Mouse (Mus musculus) heart, postnatal 4 days (tissue): ENCODE measurements at regions not wholly inside any gene's neighbourhood (a gene's known extent, or its start where the extent isn't known, plus 50 kb on each side); places are given as distances from the start of the nearest gene placed in this dataset.

Experiments used
- DNase-seq: peaks from one replicate; pipeline ENCODE4 v3.0.0; 2021

DNA sequence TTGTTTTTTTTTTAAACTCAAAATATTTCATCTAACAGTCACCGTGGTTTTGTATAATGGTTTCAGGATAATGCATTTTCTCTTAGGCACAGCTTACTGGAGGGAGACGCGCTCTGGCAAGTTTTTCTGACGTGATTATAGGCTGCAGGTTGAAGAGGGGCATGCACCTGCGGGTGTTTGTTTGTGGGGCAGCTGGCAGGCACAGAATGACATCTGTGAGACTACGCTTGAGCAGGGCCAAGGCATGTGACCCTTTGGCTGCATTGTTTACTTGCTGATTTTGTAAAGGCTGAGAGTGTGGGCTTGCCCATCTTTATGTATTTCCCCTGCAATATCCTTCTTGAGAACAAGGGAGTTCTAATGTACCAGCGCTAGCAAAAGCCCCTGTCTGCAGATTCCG is 108.4 kb upstream of the Mylip start:
- no peak for DNase-seq

DNA sequence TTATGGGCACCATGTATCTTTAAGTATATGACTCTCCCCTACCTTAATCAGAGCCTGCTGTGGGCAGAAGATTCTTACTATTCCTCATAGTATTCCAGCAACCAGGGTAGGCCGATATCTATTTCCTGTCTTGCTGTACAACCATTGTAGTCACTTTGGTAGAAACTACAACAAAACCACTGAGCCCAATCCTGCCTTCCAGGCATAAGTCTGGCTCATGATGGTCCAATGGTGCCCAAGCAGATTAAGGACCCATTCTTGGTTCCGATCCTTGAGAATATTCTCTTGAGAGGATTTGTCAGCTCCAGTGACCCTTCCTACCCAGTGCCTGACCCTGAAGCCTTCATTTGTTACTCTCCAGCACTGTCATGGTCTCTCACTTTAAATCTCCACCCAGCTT is 102.9 kb upstream of the Mylip start:
- no peak for DNase-seq

DNA sequence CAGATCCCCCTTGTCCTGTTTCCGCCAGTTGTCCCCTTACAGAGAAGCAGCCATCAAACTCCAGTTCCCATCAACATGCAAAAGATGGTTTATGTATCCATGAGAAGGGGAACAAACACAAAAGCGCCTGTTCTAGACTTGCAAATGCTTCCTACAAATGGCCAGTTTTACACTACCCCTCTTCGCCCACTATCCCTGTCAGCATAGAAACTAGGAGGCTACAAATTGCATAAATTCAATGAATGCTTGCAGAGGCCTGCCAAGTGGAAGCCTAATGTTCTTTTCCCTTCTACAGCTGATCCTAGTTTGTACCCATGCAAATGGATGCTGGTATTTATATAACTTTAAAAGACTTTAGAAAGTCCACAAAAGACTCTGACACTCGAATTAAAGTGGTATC is 102.3 kb upstream of the Mylip start:
- no peak for DNase-seq

DNA sequence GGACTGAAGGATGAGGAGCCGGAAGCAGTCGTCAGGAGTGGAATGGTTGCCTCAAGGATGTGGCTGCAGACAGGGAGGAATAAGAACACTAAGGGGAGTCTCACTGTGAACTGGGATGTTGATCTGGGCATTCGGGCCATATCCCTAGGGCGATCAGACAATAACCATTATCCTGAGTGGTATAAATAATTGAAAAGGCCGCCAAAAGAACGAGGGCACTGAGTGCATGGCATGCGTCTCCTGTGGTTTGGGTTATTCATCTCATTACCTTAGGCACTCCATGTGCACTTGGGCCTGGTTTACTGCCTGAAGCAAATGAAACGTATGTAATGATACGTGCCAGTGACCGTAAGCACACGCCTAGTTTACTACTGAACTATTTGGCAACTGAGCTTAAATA is 99.6 kb upstream of the Mylip start:
- no peak for DNase-seq

DNA sequence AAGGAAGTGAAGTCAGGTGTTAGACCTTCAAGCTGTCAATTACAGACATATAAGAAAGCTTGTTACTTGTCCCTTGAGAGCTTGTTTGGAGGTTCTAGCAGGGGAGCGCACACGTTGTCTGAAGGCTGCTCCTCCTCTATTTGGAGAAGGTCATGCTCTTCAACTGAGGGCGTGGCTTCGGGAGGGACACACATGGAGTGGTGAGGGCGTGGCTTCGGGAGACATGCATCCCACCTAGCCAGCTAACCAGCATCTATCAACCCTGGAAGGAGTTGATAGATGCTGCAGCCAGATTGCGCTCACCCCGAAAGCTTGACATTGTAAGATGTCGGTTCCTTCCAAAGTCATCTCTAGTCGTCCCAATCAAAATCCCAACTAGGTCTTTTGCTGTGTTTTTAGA is 94.9 kb upstream of the Mylip start:
- no peak for DNase-seq

DNA sequence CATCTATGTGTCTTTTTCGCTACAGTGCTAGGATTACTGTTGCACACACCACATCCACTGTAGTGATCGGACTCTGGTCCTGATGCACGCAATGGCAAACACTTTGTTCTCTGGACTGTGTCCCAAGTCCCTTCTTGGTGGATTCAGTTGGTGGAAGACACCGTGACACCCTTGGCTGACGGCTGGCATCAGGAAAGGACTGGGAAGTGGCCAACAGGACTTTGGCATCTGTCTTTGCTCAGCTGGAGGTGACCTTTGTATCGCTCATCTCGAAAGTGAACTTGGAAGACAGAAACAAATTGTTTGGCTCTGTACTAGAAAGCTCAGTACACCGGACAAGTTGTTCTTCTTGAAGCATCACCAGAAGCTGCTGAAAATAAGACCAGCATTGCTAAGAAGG is 88.9 kb upstream of the Mylip start:
- no peak for DNase-seq

DNA sequence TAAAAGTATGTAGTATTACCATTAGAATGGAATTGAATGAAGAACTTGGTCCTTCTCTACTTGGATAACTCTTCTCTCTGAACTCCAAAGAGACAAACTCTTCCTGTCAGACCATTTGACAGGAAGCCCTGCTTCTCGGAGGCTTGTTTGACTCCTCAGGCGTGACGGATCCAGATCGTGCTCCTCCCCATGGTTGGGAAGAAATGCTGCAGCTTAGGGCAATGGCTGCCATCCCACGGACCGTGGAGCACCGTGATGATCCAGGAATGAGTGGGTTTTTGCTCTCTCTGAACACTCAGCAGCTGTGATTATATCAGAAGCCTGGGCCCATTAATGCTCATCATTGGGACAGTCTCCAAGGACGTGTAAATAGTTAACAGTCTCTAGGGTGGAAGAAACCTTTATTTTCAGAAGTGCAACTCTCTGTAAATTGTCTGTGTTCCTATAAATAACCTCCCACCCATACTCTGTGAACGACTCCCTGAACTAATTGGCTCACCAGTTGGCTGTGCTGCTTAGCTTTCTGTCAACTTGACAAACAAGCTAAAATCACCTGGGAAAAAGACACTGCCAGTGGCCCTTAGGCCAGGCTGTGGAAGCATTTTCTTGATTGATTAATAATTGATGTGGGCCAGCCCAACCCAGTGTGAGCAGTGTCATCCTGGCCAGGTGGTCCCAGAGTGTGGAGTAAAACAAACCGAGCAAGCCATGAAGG is 88.2 kb upstream of the Mylip start:
- no peak for DNase-seq

DNA sequence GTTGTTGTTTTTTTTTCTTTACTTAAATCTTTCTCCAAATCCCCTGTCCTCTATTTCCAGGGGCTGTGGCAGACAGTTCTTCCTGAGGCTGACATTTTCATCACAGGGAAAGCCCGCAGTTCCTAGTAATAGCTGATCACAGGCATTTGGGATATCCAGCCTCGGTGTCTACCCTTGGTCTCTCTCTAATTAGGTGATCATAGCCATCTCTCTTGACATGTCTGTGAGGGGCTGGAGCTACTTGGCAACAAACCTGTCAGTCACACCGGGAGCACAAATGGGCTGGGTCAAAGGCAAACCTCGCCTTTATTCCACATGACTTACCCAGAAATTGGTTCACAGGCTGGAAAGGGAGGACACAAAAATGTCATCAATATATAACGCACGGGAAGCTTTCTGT is 86.7 kb upstream of the Mylip start:
- DNase-seq, result no peak

DNA sequence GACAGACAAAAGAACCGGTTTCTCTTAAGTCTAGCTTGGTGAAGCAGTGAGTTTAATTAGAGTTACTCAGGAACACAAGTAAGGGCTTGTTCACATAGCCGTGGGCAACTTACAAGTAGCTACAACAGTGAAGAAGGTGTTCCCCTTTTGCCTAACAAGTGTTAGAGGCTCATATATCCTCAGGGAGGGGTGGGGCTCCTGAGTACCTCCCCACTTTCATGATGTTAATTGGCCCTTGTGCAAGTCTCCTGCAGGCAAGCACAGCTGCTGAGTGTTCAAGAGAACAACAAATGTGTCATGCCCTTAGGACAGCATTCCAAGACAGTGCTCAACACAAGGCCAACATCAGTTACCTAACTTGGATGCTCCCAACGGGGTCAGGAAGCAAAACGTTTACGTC is 83.4 kb upstream of the Mylip start:
- DNase-seq, result no peak

DNA sequence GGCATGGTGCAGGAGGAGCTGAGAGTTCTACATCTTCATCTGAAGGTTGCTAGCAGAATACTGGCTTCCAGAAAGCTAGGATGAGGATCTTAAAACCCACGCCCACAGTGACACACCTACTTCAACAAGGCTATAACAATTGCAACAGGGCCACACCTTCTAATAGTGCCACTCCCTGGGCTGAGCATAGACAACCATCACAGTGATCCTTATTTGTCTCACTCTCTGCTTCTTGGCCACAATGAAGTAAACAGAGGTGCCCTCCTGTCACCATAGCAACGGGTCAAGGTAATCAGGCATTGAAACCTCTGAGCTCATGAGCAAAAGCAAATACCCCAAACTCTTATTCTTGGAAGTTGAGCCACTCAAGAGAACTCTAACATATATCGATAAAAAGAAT is 82.3 kb upstream of the Mylip start:
- no peak for DNase-seq

DNA sequence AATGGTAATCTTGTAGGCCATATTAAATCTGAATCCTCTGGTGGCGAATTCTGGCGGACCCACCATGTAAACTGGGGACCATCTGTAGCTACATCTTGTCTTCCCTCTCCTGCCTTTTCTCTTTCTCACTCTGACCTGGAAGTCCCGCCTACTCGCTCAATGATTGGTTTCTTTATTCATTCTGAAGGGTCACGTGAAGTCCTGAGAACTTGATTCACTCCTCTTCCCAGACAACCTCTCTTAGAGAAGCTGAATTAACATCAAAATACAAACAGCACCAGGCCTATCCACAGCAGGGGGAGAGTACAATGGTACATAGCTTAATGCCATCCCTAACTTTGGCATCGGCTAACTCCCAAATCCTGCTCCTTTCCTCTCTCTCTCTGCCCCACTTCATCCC is 69.9 kb upstream of the Mylip start:
- DNase-seq, result no peak

DNA sequence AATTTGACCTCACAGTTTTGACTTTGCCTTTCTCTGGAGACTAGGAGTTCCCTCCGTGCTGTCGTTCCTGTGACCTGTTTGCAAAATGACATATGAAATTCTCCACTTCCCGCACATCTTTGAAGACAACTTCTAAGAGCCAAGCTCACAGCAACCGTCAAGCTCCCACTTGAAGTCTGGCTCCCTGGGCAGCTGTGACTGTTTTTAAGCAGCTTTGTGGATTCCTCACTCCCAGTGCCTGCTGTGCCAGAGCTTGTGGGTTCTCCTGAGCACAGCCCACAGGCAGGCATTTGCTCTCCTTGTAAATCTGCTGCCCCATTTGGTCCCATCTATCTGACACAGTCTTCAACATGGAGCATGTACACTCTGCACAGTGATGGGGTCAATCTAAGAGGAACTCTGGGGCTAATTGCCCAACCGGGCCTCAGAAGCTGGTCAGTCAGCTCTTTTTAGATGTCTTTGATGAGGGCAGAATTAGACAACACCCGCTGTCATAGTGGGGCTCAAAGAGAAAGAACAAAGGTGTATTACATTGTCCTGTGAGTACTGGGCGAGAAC is 63.7 kb upstream of the Mylip start:
- no peak for DNase-seq

DNA sequence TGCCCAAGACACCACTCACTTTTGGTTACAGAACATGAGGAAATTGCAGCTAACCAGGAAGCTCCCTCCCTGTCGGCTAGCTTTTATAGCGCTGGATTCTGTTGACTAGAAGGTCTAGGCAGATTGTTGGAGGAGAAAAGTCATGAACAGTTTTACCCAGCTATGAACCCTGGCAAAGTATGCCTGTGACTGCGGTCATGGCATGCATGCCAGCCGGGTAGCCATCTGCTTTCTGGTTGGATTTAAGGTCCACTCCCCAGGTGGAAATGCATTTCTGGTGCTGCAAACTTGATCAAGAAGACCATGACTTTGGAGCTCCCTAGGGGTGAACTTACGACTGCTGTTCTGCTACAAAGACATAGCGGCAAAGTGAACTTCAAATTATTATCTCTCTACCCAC is 62.8 kb upstream of the Mylip start:
- DNase-seq, result no peak

DNA sequence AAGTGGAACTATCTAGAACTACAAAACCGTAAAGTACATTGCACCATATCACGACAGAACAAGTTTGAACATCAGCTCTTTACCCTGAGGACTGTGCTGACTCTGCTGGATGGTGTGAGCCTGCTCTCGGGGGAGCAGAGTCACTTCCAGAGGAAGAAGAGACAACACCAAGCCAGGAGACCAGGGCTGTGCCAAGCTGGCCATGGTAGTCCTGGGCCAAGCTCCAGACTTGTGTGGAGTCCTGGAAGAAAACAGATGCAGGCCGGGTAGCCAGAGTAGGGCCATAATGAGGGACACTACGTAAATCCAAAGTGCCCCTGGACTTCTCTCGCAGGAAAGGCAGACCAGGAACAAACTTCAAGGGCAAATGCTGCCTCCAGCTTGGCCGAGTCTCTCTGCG is 59.0 kb upstream of the Mylip start:
- no peak for DNase-seq

DNA sequence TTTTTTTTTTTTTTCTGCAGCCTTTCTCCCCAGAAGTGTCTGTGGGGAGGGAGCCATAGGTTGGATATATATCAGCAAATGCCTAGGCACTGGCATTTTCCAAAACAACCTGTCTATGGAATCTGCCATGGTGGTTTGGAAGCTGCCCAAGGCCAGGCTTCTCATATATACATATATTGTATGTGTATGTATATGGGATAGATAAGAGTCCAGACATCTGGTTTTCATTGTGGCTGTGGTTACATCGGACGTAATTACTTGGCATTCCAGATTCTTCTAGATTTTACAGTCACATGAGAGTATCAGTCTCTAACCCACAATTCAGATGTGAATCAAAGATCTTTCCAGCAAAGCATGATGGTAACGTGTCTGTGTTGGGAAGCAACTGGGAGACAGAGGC is 57.5 kb upstream of the Mylip start:
- DNase-seq, result no peak

DNA sequence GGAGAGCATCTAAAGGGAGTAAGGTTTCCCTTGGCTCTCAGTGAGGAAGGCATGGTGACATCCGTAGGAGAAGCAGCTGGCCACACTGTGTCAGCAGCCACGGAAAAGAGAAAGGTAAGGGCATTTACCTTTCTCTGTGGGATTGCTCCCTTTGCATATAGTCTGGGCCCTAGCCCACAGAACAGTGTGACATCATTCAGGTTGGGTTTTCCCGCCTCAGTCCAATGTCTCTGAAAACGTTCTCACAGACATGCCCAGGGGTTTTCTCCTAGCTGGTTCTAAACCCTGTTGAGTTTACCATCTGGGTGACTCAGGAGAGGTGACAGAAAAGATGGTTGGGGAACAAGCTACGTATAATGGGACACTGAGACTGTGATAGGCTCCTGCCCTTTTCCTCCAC is 55.9 kb upstream of the Mylip start:
- no peak for DNase-seq
